Mouse (Mus musculus) mouse embryonic stem cell (cell line): ENCODE data around the gene Tnfsf13.
"Not testable (repeated sequence)": the region's sequence is repeated elsewhere in the genome, so short reads cannot be mapped to it uniquely, and the experiment has no call there.

ENCODE experiments used
- in situ Hi-C, 2 experiments: fragments of 300-500 bp; cut with MboI; formaldehyde crosslinking; loops; 1 replicate in 1 of 2; 3 replicates in 1 of 2; pipeline ENCODE4 v1.14.3; 2019 to 2020; ENCODE audit warnings: low sequenced_read_pairs in 2 of 2, low pct_unique_long_range_greater_than_20kb in 1 of 2, mixed read lengths in 1 of 2; ENCODE audit not compliant: unreplicated experiment in 1 of 2

The Tnfsf13 gene

GRCm38 (mm10) chr11:69685526-69686148, at the start of gene Tnfsf13:
Tnfsf13 (minus strand) TSS chr11:69685784.
- in situ Hi-C loops = no loop called here

- in situ Hi-C loops = not testable (repeated sequence)
Observed at GRCm38 (mm10) chr11:69731408-69731807, 45.8 kb upstream of the Tnfsf13 start.

GRCm38 (mm10) chr11:69729063-69729462, 43.5 kb upstream of the Tnfsf13 start:
- in situ Hi-C loops = no loop called here

- in situ Hi-C loops = no loop called here
Observed at GRCm38 (mm10) chr11:69725951-69726350, 40.4 kb upstream of the Tnfsf13 start.

- in situ Hi-C loops = loop anchor here in 1 of 2 experiments (25.0 kb wide), 1 partner anchor 311 kb away; the partner anchor contains the start of gene Kdm6b
Observed at GRCm38 (mm10) chr11:69723074-69723473, 37.5 kb upstream of the Tnfsf13 start.

- in situ Hi-C loops = loop anchor here in 1 of 2 experiments (25.0 kb wide), 1 partner anchor 309 kb away; the partner anchor contains the start of gene Kdm6b
Observed at GRCm38 (mm10) chr11:69720852-69721251, 35.3 kb upstream of the Tnfsf13 start.

- in situ Hi-C loops = loop anchor here (5.0 to 25.0 kb wide), 4 partner anchors 37 to 307 kb away; partner anchors contain the start of genes Fxr2 (in 2 of the 2), Senp3 (in 2 of the 2), Dnah2 (in 1 of the 2) and Kdm6b (in 1 of the 2)
Observed at GRCm38 (mm10) chr11:69719423-69719822, 33.8 kb upstream of the Tnfsf13 start.

GRCm38 (mm10) chr11:69718661-69719060, 33.1 kb upstream of the Tnfsf13 start:
- in situ Hi-C loops = loop anchor here (5.0 to 25.0 kb wide), 4 partner anchors 36 to 306 kb away; partner anchors contain the start of genes Fxr2 (in 2 of the 2), Senp3 (in 2 of the 2), Dnah2 (in 1 of the 2) and Kdm6b (in 1 of the 2)

- in situ Hi-C loops = loop anchor here (5.0 to 25.0 kb wide), 4 partner anchors 35 to 305 kb away; partner anchors contain the start of genes Fxr2 (in 2 of the 2), Senp3 (in 2 of the 2), Dnah2 (in 1 of the 2) and Kdm6b (in 1 of the 2)
Observed at GRCm38 (mm10) chr11:69716953-69717352, 31.4 kb upstream of the Tnfsf13 start.

- in situ Hi-C loops = loop anchor here (5.0 to 25.0 kb wide), 4 partner anchors 34 to 304 kb away; partner anchors contain the start of genes Fxr2 (in 2 of the 2), Senp3 (in 2 of the 2), Dnah2 (in 1 of the 2) and Kdm6b (in 1 of the 2)
Observed at GRCm38 (mm10) chr11:69715929-69716328, 30.3 kb upstream of the Tnfsf13 start.

- in situ Hi-C loops = loop anchor here (5.0 to 25.0 kb wide), 4 partner anchors 33 to 303 kb away; partner anchors contain the start of genes Fxr2 (in 2 of the 2), Senp3 (in 2 of the 2), Dnah2 (in 1 of the 2) and Kdm6b (in 1 of the 2)
Observed at GRCm38 (mm10) chr11:69715482-69715881, 29.9 kb upstream of the Tnfsf13 start.

GRCm38 (mm10) chr11:69714636-69715329, 29.2 kb upstream of the Tnfsf13 start:
- in situ Hi-C loops = loop anchor here (5.0 to 25.0 kb wide), 4 partner anchors 32 to 302 kb away; partner anchors contain the start of genes Fxr2 (in 2 of the 2), Senp3 (in 2 of the 2), Dnah2 (in 1 of the 2) and Kdm6b (in 1 of the 2)

- in situ Hi-C loops = loop anchor here (10.0 to 25.0 kb wide), 3 partner anchors 78 to 301 kb away; partner anchors contain the start of genes Fxr2 (in 2 of the 2), Dnah2 (in 1 of the 2) and Kdm6b (in 1 of the 2)
Observed at GRCm38 (mm10) chr11:69712954-69713672, 27.5 kb upstream of the Tnfsf13 start.

- in situ Hi-C loops = loop anchor here (10.0 to 25.0 kb wide), 3 partner anchors 76 to 299 kb away; partner anchors contain the start of genes Fxr2 (in 2 of the 2), Dnah2 (in 1 of the 2) and Kdm6b (in 1 of the 2)
Observed at GRCm38 (mm10) chr11:69711082-69711481, 25.5 kb upstream of the Tnfsf13 start.

GRCm38 (mm10) chr11:69710470-69710869, 24.9 kb upstream of the Tnfsf13 start:
- in situ Hi-C loops = loop anchor here (10.0 to 25.0 kb wide), 3 partner anchors 76 to 298 kb away; partner anchors contain the start of genes Fxr2 (in 2 of the 2), Dnah2 (in 1 of the 2) and Kdm6b (in 1 of the 2)

- in situ Hi-C loops = loop anchor here (10.0 to 25.0 kb wide), 3 partner anchors 75 to 297 kb away; partner anchors contain the start of genes Fxr2 (in 2 of the 2), Dnah2 (in 1 of the 2) and Kdm6b (in 1 of the 2)
Observed at GRCm38 (mm10) chr11:69709554-69710446, 24.2 kb upstream of the Tnfsf13 start.
